Mouse (Mus musculus) B cell, adult 67 days (primary cell): ENCODE results near the gene Actl6b. TPM values are rescaled to one million over a fixed set of nuclear protein-coding genes. Genes with fewer than 3 reads are reported as not detected.

Experiments
- total RNA-seq, 2 experiments: library from RNA; stranded (reverse); gene quantifications; 4 replicates each; pipeline ENCODE4 v1.2.4; 2023

Gene Actl6b
- total RNA-seq: not detected

GRCm38 (mm10) chr5:137553411-137553837 lies at the start of gene Actl6b:
Gene Actl6b, plus strand, starts transcription at chr5:137553517.

DNA sequence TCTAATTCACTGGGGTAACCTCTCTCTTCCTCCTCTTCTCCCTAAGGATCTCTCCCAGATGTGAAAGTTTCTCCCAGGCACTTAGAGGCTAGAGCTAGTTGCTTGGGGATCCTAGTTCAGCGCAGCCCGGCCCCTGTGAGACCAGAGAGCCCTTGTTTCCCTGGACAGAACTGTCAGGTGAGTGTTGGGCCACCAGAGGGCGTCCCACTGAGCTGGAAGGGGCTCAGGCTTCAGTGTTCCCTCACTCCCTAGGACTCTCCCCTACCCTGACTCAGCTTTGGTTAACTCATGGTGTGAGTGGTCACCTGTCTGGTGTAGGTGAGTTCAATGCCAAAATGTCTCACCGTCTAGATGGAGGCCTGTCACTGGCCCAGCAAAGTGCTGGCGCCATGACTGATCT lies 34.9 kb upstream of the Actl6b start, which contains the start of gene Gigyf1:
Gene Gigyf1 (plus strand): TSS at position 113 of the 400 bp plus-strand sequence.

GRCm38 (mm10) chr5:137533117-137533827 lies 20.0 kb upstream of the Actl6b start, which contains the start of the genes Epo and Gnb2:
Gene Epo, minus strand, starts transcription at chr5:137533242.
Gene Gnb2, minus strand, starts transcription at chr5:137533510.

DNA sequence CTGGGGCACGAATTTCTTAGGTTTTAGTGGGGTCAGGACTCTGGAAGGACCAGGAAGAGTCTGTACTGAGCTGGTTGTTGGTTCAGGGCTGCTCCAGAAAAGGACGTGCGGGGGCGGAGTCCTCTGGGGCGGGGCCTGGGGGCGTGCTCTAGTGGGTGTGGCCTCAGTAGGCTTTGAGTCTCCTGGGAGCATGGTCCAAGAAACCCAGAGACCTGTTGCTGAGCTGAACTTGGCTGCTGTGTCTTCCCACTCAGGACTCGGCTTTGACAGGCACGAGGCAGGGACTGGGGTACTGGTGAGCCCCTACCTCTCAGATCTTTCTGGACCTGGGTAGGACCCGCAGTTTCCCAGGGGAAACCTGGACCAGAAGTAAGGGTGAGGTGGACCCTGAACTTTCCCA lies 16.3 kb downstream of the Actl6b start, which contains the start of gene Tfr2:
Gene Tfr2 (plus strand): TSS at position 176 of the 400 bp plus-strand sequence.

DNA sequence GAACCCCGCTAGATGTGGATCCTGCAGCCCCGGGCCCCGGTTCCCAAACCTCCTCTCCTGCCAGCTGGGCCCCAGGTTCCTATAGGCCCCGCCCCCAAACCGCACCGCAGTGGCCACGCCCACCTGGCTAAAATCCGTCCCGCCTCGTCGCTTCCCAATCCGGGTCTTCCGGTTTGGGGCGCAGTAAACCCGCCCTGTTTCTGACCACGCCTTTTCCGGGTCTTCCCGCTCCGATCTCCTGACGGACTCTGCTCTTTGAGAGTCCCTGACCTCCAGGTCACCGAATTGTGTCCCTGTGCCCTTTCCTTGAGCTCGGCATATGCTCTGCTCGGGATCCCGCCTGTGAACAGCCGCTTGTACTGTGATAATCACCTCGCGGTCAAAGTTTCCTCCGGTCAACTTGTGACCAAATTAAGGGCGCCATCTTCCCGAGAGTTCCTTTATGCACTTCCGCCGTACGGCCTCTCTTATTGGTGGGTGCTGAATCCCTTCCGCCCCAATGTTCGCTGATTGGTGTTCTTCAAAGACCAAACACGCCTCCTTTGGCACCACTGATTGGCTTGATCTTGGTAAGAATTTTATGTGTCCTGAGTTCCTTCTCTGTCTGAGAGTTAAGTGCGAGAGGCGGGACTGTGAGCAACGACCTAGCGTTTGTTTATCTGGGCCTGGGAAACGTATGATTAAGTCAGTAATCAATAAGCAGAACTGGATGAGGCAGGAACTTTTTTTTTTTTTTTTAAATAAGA lies 47.5 kb downstream of the Actl6b start, which contains the start of gene Mospd3:
Gene Mospd3 (minus strand): TSS at position 440 of the 746 bp plus-strand sequence.

GRCm38 (mm10) chr5:137613550-137613949 lies 60.2 kb downstream of the Actl6b start, which contains the start of gene Pcolce:
Gene Pcolce, minus strand, starts transcription at chr5:137613784.

Other genes with a start within 250 kb of the Actl6b start
- gene Srrt, start 245.8 kb upstream of the Actl6b start, total RNA-seq: 100 to 1,000 TPM; 445 to 469 TPM
- gene Trip6, start 239.1 kb upstream of the Actl6b start, total RNA-seq: 10 to 100 TPM in 1 of 2 experiments, 1 to 10 TPM in 1; 7.3 to 10.4 TPM
- 10 to 100 TPM; 23.7 to 28.5 TPM for gene Slc12a9, start 219.9 kb upstream of the Actl6b start, total RNA-seq
- gene Ephb4, start 203.4 kb upstream of the Actl6b start, total RNA-seq: not detected
- not detected for gene Zan, start 76.5 kb upstream of the Actl6b start, total RNA-seq
- gene Pop7, start 51.0 kb upstream of the Actl6b start, total RNA-seq: 10 to 100 TPM; 24.3 to 29.7 TPM
- gene Gigyf1, start 35.0 kb upstream of the Actl6b start, total RNA-seq: 100 to 1,000 TPM; 123 to 130 TPM
- gene Epo, start 20.3 kb upstream of the Actl6b start, total RNA-seq: not detected
- gene Gnb2, start 20.0 kb upstream of the Actl6b start, total RNA-seq: 100 to 1,000 TPM; 426 to 449 TPM
- 1 to 10 TPM in 1 of 2 experiments, not detected in 1; 1.2 TPM for gene Tfr2, start 16.3 kb downstream of the Actl6b start, total RNA-seq
- 10 to 100 TPM; 35.1 to 36.0 TPM for gene Mospd3, start 47.5 kb downstream of the Actl6b start, total RNA-seq
- 1 to 10 TPM in 1 of 2 experiments, not detected in 1; 1.6 TPM for gene Pcolce, start 60.3 kb downstream of the Actl6b start, total RNA-seq
- gene Fbxo24, start 75.5 kb downstream of the Actl6b start, total RNA-seq: under 1 TPM in 1 of 2 experiments, not detected in 1; 0.39 TPM
- gene Lrch4, start 75.6 kb downstream of the Actl6b start, total RNA-seq: 100 to 1,000 TPM; 216 to 222 TPM
- 10 to 100 TPM; 65.4 to 76.3 TPM for gene Gm20605, start 75.7 kb downstream of the Actl6b start, total RNA-seq
- gene Sap25, start 87.8 kb downstream of the Actl6b start, total RNA-seq: 100 to 1,000 TPM; 113 to 123 TPM
- not detected for gene Irs3, start 92.2 kb downstream of the Actl6b start, total RNA-seq
- gene Agfg2, start 131.2 kb downstream of the Actl6b start, total RNA-seq: 10 to 100 TPM; 17.9 to 21.4 TPM
- under 1 TPM; 0.21 to 0.78 TPM for gene Nyap1, start 188.1 kb downstream of the Actl6b start, total RNA-seq
- gene Tsc22d4, start 192.2 kb downstream of the Actl6b start, total RNA-seq: 100 to 1,000 TPM; 233 to 247 TPM
- gene Ppp1r35, start 225.3 kb downstream of the Actl6b start, total RNA-seq: 10 to 100 TPM; 26.7 to 28.6 TPM
- gene Mepce, start 234.1 kb downstream of the Actl6b start, total RNA-seq: 10 to 100 TPM; 76.0 to 99.8 TPM
- gene Zcwpw1, start 234.3 kb downstream of the Actl6b start, total RNA-seq: 10 to 100 TPM; 21.1 to 23.3 TPM